Mouse (Mus musculus) layer of hippocampus, adult 18-20 months (tissue): ENCODE data around the gene Thap4. TPM values are rescaled to one million over a fixed set of nuclear protein-coding genes. Genes with fewer than 3 reads are reported as not detected.
"Not testable (repeated sequence)": the region's sequence is repeated elsewhere in the genome, so short reads cannot be mapped to it uniquely, and the experiment has no call there.

Experiments
- DNase-seq, 2 experiments: peaks; one replicate each; pipeline ENCODE4 v3.0.0; 2022; ENCODE audit warnings: low spot score in 2 of 2
- total RNA-seq, 2 experiments: library from RNA; stranded (reverse); gene quantifications; 2 replicates each; pipeline ENCODE4 v1.2.3; 2021

Gene Thap4
- total RNA-seq, 2 experiments from 2014 or later, result 35.7 to 37.6 TPM

GRCm38 (mm10) chr1:93692773-93693172, 61.9 kb downstream of the Thap4 start:
- DNase-seq, result no peak

DNA sequence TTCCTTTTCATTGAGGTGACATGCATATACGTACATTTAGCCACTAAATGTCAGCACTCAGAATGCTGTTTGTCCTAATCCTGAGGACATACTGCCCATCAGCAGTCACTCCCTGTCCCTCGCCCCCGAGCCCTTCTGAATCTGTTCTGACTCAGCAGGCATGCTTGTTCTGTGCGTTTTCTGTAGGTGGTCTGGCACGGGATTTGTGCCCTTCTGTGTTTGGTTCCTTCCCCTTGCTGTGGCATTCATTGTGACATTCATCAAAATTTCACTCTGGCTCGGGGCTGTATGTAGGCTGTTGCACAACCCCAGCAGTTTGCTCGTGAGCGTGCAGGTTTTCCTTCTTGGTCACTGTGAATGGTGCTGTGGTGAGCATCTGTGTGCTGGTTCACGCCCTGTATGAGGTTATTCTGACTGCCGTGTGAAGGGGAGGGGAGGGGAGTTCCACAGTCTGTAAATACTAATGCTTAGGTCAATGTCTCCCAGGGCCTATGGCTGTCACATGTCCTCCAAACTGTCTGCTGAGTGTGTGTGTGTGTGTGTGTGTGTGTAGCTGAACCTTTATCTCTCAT, 62.8 kb downstream of the Thap4 start:
- peak; percentile 26 to 73 for DNase-seq

DNA sequence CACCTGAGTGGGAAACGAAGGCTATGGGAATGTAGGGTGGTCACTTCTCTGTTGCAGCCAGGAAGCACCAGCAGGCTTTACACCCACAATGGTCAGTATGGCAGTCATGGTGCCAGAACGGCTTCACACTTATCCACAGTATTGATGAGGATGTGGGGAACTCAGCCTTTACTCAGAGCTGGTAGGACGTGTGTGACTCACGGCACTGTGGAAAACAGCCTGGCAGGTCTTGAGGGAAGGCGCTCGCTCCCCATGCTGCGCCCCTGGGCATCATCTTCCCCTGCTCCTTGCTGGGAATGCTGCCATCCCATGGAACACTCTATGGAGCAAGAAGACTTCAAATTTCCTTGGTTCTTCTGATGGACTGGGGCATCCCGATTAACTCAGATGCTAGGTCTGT, 63.6 kb downstream of the Thap4 start:
- peak in 1 of 2 experiments; percentile 32 for DNase-seq

- DNase-seq, result no peak
Observed at GRCm38 (mm10) chr1:93689901-93690496, 64.7 kb downstream of the Thap4 start.

DNA sequence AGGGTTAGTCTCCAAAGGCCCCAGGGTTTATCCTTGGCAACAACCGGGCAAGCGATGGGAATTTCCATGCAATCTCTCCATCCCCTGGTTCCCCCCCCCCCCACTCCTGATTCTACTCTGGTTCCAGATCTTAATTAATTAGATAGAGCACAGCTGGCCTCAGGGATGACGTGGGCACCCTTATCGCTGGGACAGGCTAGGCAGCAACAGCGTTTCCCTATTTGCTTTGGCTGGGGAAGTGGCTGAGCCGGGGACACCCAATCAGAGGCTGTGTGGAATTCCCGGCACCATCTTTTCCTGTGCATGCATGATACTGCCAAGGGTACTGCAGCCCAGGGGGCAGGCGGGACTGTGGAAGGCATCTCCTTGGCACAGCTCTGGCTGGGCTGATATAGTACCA, 66.5 kb downstream of the Thap4 start:
- no peak for DNase-seq

- DNase-seq, result no peak
Observed at GRCm38 (mm10) chr1:93686961-93687320, 67.7 kb downstream of the Thap4 start.

GRCm38 (mm10) chr1:93686245-93686960, 68.3 kb downstream of the Thap4 start:
- peak; percentile 18 to 49 for DNase-seq

- peak; percentile 30 to 49 for DNase-seq
Observed at GRCm38 (mm10) chr1:93685401-93686244, 69.0 kb downstream of the Thap4 start, which contains the start of gene Bok. Bok (plus strand) TSS chr1:93685660.

DNA sequence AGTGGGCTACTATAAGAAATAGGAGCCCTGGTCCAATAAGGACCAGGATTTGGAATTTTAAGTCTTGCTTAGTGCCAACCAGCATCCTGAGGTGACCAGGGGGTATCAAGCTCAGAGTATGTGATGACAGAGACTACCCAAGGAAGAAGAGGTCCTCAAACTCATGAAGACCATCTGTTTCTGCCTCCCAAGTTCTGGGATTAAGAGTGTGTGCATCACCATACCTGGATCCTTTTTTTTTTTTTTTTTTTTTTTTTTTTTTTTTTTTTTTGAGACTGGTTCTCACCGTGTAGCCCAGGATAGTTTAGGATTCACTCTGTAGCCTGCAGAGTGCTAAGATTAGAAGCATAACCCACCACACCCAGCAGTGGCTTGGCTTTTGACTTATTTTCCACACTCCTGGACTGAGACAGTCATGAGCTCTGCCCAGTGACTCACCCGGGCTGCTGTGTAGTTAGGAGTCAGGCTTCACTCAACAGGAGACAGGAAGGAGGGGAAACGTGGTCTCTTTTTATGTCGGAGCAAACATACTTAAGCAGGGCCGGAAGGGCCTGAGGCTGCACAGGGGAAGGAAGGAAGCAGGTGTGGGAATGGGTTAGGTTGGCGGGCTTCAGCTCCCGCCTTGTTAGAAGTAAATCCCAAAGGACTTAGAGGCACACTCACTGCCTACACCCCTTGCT, 74.6 kb downstream of the Thap4 start:
- DNase-seq, result no peak

DNA sequence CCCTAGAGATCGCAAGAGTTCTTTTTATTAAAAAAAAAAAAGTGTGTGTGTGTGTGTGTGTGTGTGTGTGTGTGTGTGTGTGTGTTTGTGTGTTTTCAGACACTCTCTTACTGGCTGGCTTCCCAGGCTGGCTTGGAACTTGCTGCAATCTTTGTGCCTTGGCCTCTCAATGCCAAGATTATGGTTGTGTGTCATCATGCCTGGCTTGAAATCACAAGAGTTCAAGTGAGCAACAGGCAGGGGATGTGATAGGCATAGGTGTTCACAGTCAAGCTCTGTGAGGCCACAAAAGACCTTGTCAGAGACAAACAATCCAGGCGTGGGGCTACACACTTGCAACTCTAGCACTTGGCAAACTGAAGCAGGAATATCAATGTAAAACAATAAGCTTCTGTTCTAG, 76.3 kb downstream of the Thap4 start:
- no peak for DNase-seq

DNA sequence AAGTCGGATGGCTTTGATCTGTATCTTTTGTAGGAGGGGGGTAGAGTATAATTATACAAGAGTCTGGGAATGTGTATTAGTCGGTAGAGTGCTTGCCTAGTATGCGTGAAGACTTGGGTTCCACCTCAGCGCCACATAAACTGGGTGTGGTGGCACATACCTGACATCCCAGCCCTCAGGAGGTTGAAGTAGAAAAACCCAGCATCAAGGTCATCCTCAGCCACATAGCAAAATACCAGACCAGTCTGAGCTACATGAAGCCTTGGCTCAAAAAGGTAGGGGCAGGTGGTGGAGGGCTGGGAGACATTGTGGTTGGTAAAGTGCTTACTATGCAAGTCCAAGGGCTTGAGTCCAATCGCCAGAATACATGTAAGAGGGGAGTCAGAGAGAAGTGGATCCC, 82.0 kb downstream of the Thap4 start:
- no peak for DNase-seq

GRCm38 (mm10) chr1:93669941-93670340, 84.7 kb downstream of the Thap4 start:
- no peak for DNase-seq

GRCm38 (mm10) chr1:93668791-93669548, 85.7 kb downstream of the Thap4 start:
- DNase-seq, result peak in 1 of 2 experiments; percentile 45

DNA sequence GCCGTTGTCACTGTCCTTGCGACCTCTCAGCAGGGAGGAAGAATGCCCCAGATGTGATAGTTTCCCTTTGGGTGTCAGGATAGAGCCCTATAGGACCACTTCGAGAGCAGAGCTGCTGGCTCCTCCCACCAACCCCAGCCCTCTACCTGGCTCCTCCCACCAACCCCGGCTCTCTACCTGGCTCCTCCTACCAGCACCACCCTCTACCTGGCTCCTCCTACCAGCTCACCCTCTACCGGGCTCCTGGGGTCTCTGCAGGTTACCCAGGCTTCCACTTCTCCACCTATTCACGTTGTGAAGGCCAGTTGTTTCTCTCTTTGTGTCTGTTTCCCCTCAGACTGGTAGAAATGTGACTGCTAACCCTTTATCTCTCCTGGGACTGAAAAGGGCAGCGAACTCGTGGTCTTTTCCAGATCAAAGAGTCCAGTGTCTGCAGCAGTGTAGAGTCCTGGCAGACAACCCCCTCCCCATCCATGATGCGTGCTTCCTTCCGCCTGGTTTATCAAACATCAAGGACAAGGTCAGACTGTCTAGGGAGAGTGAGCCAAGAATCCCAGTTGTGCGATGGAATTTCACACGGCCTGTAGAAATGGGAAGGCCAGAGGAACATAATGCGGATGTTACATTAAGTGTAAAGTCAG, 86.8 kb downstream of the Thap4 start:
- DNase-seq, result no peak

GRCm38 (mm10) chr1:93658559-93658958, 96.1 kb downstream of the Thap4 start, which contains the start of gene Stk25:
Stk25 (minus strand) TSS chr1:93658659.
- not testable (repeated sequence) for DNase-seq

GRCm38 (mm10) chr1:93657025-93657360, 97.7 kb downstream of the Thap4 start:
- DNase-seq, result no peak

- peak in 1 of 2 experiments; percentile 30 for DNase-seq
Observed at GRCm38 (mm10) chr1:93656325-93657024, 98.2 kb downstream of the Thap4 start.

DNA sequence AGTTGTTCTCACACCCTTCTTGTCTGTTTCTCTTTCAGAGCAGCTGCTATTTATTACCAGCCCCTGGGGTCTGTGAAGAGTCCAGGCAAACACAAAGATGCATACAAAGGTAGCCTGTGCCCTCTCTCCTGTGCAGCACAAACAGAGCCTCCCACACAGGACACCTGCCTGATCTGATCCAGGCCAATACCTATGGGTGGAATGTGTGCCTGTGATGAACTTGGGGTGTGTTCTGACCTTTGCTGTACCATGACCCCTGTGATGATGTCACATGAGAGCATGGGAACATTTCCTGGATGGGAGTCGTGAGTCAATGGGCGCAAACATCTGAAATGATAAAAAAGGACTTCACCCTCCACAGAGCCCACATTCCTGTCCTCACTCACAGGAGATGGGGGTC, 99.9 kb downstream of the Thap4 start:
- DNase-seq, result no peak

DNA sequence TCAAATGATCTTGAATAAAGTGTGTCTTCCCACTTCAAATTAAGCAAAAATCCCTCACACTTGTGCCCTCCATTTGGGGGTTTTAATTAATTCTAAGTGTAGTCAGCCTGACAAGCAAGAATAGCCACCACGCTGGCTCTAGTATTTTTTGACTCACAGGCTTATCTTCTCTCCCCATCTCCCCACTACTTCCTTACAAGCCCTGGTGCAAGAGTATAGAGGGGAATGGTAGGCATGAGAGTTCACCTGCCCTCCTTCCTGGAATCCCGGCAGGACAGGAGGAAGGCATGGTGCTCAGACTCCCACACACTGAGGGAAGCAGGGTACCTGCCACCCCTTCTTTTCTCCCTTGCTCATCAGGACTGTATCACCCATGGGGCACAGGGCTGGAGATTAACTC, 100.4 kb downstream of the Thap4 start:
- no peak for DNase-seq
